Mouse (Mus musculus) kidney, postnatal 0 days (tissue): Measurements from ENCODE around the gene Mex3b. TPM values are rescaled to one million over a fixed set of nuclear protein-coding genes. Genes with fewer than 3 reads are reported as not detected.

Experiments used
- ATAC-seq: fragments of 200-750 bp; cut with Nextera tagmentation; replicated peaks from 2 replicates; pipeline ENCODE4 v1.8.0; 2017; ENCODE audit warnings: low read depth, moderate number of reproducible peaks, moderate TSS enrichment, moderate library complexity; ENCODE audit not compliant: low FRiP score
- DNase-seq: peaks from one replicate; pipeline ENCODE4 v3.0.0-alpha.2; 2016; ENCODE audit warnings: low spot score
- H3K27ac ChIP-seq: fragments of 300-500 bp; sonication (generic); 2 replicates; pipeline ENCODE4 v1.5.1; 2014; ENCODE audit warnings: mild to moderate bottlenecking
- H3K27me3 ChIP-seq: fragments of 300-500 bp; sonication (generic); 2 replicates; pipeline ENCODE4 v1.6.1; 2014; ENCODE audit warnings: low read length, mixed read lengths; ENCODE audit not compliant: insufficient read depth
- H3K36me3 ChIP-seq: fragments of 300-500 bp; sonication (generic); 2 replicates; pipeline ENCODE4 v1.6.1; 2014; ENCODE audit warnings: low read length, mixed read lengths; ENCODE audit not compliant: insufficient read depth
- H3K4me1 ChIP-seq: fragments of 300-500 bp; sonication (generic); replicated peaks from 2 replicates; pipeline ENCODE4 v1.6.1; 2014; ENCODE audit warnings: antibody characterized with exemption, low read length, mixed read lengths; ENCODE audit not compliant: insufficient read depth
- H3K4me2 ChIP-seq: fragments of 300-500 bp; sonication (generic); 2 replicates; pipeline ENCODE4 v1.6.1; 2014; ENCODE audit warnings: mild to moderate bottlenecking, low read length, moderate library complexity, mixed read lengths
- H3K4me3 ChIP-seq: fragments of 300-500 bp; sonication (generic); replicated peaks from 2 replicates; pipeline ENCODE4 v1.5.1; 2014; ENCODE audit warnings: low read depth, low read length
- H3K9ac ChIP-seq: fragments of 300-500 bp; sonication (generic); 2 replicates; pipeline ENCODE4 v1.6.1; 2014; ENCODE audit warnings: low read depth, low read length
- H3K9me3 ChIP-seq: fragments of 300-500 bp; sonication (generic); replicated peaks from 2 replicates; pipeline ENCODE4 v1.6.1; 2016; ENCODE audit warnings: low read length, inconsistent platforms, mixed read lengths
- CTCF ChIP-seq: IDR thresholded peaks from 2 replicates; pipeline ENCODE4 v1.5.1; 2016; ENCODE audit warnings: antibody characterized with exemption, low read depth, mild to moderate bottlenecking, moderate library complexity
- WGBS: fragments of 180-500 bp; shearing (Covaris S2); extraction: QIAGEN DNeasy Blood & Tissue Kit; methylation state at CpG from one replicate; pipeline ENCODE4 v1.1.7; 2014; 5-methylcytosine and 5-hydroxymethylcytosine counted together
- polyA plus RNA-seq: library from polyadenylated mRNA; unstranded; fragments of >200 nt; fragmentation: Nextera tagmentation; extraction: Ambion mirVana; gene quantifications from 2 replicates; pipeline ENCODE4 v1.2.1, GENCODE M21; 2015

Gene Mex3b
- polyA plus RNA-seq, 1 experiment from 2014 or later, result 11.3 TPM

DNA sequence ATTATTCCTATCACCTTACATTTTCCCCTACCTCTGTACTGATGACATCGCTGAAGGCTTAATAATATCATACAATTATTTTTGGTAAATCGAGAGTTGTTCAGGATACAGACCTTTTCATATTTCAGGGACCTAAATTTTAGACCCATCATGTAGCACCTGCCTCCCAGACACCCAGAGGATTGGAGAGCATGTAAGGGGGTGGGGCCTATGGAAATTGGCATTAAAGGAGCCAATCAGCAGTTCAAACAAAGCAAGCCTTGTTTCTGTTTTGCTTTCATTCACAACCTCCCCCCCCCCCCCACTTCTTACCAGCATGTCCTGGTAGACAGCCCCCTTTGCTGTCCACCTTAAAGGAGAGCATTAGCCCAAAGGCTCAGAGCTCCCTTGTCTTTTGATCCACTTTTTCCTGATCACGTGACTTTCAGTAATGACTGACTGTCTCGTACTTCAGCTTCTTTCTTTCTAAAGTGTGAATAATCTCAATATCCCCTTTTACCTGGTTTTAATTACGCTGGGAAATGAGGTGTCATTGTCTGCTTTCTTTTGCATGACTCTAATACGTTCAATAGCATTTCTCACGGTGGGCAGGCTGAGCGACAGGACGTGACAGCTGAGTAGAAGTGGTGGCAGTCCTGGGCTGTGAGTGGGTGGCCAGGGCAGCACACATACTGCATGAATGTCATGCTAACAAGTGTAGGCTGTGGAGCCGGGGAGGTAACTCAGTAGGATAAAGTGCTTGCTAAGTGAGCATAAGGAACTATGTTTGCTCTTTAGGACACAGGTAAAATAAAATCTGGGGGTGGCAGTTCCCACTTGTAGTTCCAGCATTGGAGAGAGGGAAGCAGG is 43.6 kb downstream of the Mex3b start:
- TF ChIP-seq CTCF, result no peak
- ATAC-seq (no peak), DNase-seq (no peak)
- Histone ChIP-seq H3K4me2 (no peak overlapping the region), H3K9ac (no peak overlapping the region), H3K27ac (no peak overlapping the region), H3K36me3 (no peaks in the 10 kb centered on the region), H3K4me1 (no peaks in the 10 kb centered on the region), H3K27me3 (no peaks in the 10 kb centered on the region), H3K9me3 (no peaks in the 10 kb centered on the region), H3K4me3 (no peak overlapping the region)
- 70% methylated on average over 10 of the region's 10 CpGs for WGBS

DNA sequence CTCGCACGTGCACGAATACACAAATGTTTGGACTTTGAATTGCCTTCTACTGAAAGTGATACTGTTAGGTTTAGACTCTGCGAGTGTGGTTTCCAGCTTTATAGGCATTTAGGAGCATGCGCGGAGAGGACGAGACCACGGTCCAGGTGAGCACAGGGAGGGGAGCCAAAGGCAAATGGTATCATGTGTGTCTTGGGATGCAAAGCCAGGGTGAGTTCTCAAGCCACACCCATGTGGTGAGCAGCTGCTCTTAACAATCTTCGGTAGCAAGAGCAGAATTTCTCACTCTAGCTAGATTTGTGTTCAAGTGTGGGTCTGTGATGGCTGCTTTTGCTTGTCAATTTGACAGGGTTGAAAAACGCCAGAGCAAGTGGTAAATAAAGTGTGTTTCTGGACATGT is 44.4 kb downstream of the Mex3b start:
- H3K9ac ChIP-seq, result no peak overlapping the region
- no peaks in the 10 kb centered on the region for H3K9me3 ChIP-seq
- ATAC-seq (no peak), DNase-seq (no peak)
- H3K4me1 ChIP-seq, result no peaks in the 10 kb centered on the region
- WGBS, result 84% methylated on average over 10 of the region's 10 CpGs
- no peak for TF ChIP-seq CTCF
- H3K36me3 ChIP-seq, result no peaks in the 10 kb centered on the region
- no peak overlapping the region for H3K27ac ChIP-seq
- no peak overlapping the region for H3K4me3 ChIP-seq
- H3K4me2 ChIP-seq, result no peak overlapping the region
- H3K27me3 ChIP-seq, result no peaks in the 10 kb centered on the region

DNA sequence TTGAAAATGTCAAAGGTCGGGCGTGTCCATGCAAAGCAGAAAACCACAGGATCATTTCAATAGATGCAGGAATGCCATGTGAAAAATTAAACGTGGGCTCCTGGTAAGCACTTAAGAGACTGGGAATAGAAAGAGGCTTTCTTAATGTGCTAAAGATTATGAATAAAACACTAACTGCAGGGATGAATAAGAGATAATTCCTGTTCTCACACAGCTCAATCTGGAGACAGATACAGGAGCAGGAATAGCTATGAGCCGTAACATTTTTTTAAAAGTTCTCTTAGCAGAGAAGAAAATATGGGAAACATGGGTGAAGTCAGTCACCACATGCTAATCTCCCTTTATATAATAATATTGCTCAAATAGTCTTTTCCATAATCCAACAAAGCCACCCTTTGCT is 47.2 kb downstream of the Mex3b start:
- H3K4me3 ChIP-seq, result no peak overlapping the region
- no peak overlapping the region for H3K27ac ChIP-seq
- WGBS, result 84% methylated on average over 4 of the region's 4 CpGs
- H3K9ac ChIP-seq, result no peak overlapping the region
- no peak for DNase-seq
- H3K27me3 ChIP-seq, result no peaks in the 10 kb centered on the region
- no peak for ATAC-seq
- no peaks in the 10 kb centered on the region for H3K36me3 ChIP-seq
- no peaks in the 10 kb centered on the region for H3K4me1 ChIP-seq
- H3K4me2 ChIP-seq, result no peak overlapping the region
- no peaks in the 10 kb centered on the region for H3K9me3 ChIP-seq
- no peak for TF ChIP-seq CTCF

Other genes with a start within 250 kb of the Mex3b start
- gene Saxo2, start 218.8 kb upstream of the Mex3b start, polyA plus RNA-seq, result 6.8 and 8.0 TPM in 2 replicates
- 15.9 and 16.8 TPM in 2 replicates for gene Efl1, start 218.7 kb upstream of the Mex3b start, polyA plus RNA-seq